In genomic region chr6:115677441-115677840, GRCm38 (mm10) we compare ENCODE assay signal across 8 mouse cellular contexts. TPM values are rescaled to one million over a fixed set of nuclear protein-coding genes. Genes with fewer than 3 reads are reported as not detected.
A peak's percentile ranks its signal among the peaks of the same experiment; 100 is the strongest.
DNase-seq lines count a peak whose midpoint lies in the region; ATAC-seq and TF ChIP-seq lines count a peak whose summit lies in the region.

No protein-coding gene starts in this region.

- WGBS in liver, adult 2 months, result 27% methylated on average over 7 of the region's 7 CpGs
- WGBS in embryonic facial prominence, embryonic 14.5 days, result 95% methylated on average over 7 of the region's 7 CpGs
- WGBS in intestine, embryonic 16.5 days, result 92% methylated on average over 7 of the region's 7 CpGs
- 96% methylated on average over 7 of the region's 7 CpGs for WGBS in neural tube, embryonic 14.5 days

- H3K4me1 ChIP-seq in liver, adult 2 months (ENCODE audit: control insufficient read depth, insufficient read depth, low read length), result peaks cover 11% of the 10 kb centered on the region
- H3K4me1 ChIP-seq in embryonic facial prominence, embryonic 14.5 days (ENCODE audit: control insufficient read depth, insufficient read depth, low read length), result peaks cover 20% of the 10 kb centered on the region
- H3K4me1 ChIP-seq in intestine, embryonic 16.5 days (ENCODE audit: control insufficient read depth, insufficient read depth, low read length), result peaks cover 14% of the 10 kb centered on the region
- H3K4me1 ChIP-seq in neural tube, embryonic 14.5 days (ENCODE audit: control insufficient read depth, insufficient read depth, low read length), result peaks cover 16% of the 10 kb centered on the region; the same call in 1 of the 2 replicates

- peak overlapping the region; percentile 33; the same call in 1 of the 2 replicates for H3K9ac ChIP-seq in liver, adult 2 months (ENCODE audit: low read depth, low read length)
- no peak overlapping the region for H3K9ac ChIP-seq in embryonic facial prominence, embryonic 14.5 days (ENCODE audit: low read depth, low read length)
- H3K9ac ChIP-seq in intestine, embryonic 16.5 days (ENCODE audit: low read depth, low read length), result no peak overlapping the region
- no peak overlapping the region for H3K9ac ChIP-seq in neural tube, embryonic 14.5 days (replicated peaks; ENCODE audit: low read depth, low read length)

- H3K4me3 ChIP-seq in liver, adult 2 months (ENCODE audit: insufficient read depth, low read depth, low read length), result no peak overlapping the region
- H3K4me3 ChIP-seq in embryonic facial prominence, embryonic 14.5 days (ENCODE audit: low read depth, low read length), result peak overlapping the region; percentile 100
- H3K4me3 ChIP-seq in intestine, embryonic 16.5 days (ENCODE audit: low read length), result peak overlapping the region; percentile 96
- no peak overlapping the region; the same call in 1 of the 2 replicates for H3K4me3 ChIP-seq in neural tube, embryonic 14.5 days (ENCODE audit: low read depth, low read length)

- DNase-seq in liver, adult 2 months (ENCODE audit: extremely low read depth, low read depth, low spot score), result peak; percentile 90
- no peak for DNase-seq in liver
- no peak for DNase-seq in embryonic facial prominence, embryonic 14.5 days (ENCODE audit: low spot score)
- DNase-seq in gastrocnemius, postnatal 36 days, result no peak
- DNase-seq in urinary bladder, postnatal 25 days (ENCODE audit: low spot score), result no peak

- H3K9me3 ChIP-seq in embryonic facial prominence, embryonic 14.5 days (ENCODE audit: control insufficient read depth, low read length), result no peaks in the 10 kb centered on the region
- H3K9me3 ChIP-seq in intestine, embryonic 16.5 days (ENCODE audit: control insufficient read depth, low read length), result no peaks in the 10 kb centered on the region
- no peaks in the 10 kb centered on the region for H3K9me3 ChIP-seq in neural tube, embryonic 14.5 days (ENCODE audit: control insufficient read depth, low read length)

- intact Hi-C loops in gastrocnemius, postnatal 36 days (cut with DNase I), result loop anchor here (5.0 kb wide), 1 partner anchor 55 kb away; no protein-coding TSS in a partner anchor

- no peak for TF ChIP-seq POLR2A in liver, adult 2 months (IDR thresholded peaks at IDR 0.05; ENCODE audit: extremely low read depth, insufficient read depth, low read length)

- H3K79me2 ChIP-seq in liver, adult 2 months (ENCODE audit: control insufficient read depth, insufficient read depth, low read length), result peaks cover 25% of the 10 kb centered on the region; the same call in 1 of the 2 replicates

- no peak for ATAC-seq in embryonic facial prominence, embryonic 14.5 days (ENCODE audit: low read depth)
- ATAC-seq in intestine, embryonic 16.5 days, result no peak
- ATAC-seq in neural tube, embryonic 14.5 days (ENCODE audit: low read depth), result no peak
- ATAC-seq in megakaryocyte-erythroid progenitor cell, adult 5-6 weeks (replicated peaks; ENCODE audit: low FRiP score, low TSS enrichment, poor library complexity, severe bottlenecking), result no peak

- no peak for TF ChIP-seq CTCF in liver, adult 2 months (IDR thresholded peaks at IDR 0.05; ENCODE audit: low read depth, low read length)

- no peaks in the 10 kb centered on the region for H3K27me3 ChIP-seq in liver, adult 2 months (ENCODE audit: control insufficient read depth, insufficient read depth, low read length)
- H3K27me3 ChIP-seq in embryonic facial prominence, embryonic 14.5 days (replicated peaks; ENCODE audit: control insufficient read depth, insufficient read depth, low read length), result no peaks in the 10 kb centered on the region
- H3K27me3 ChIP-seq in intestine, embryonic 16.5 days (replicated peaks; ENCODE audit: control insufficient read depth, insufficient read depth, low read length), result no peaks in the 10 kb centered on the region
- no peaks in the 10 kb centered on the region for H3K27me3 ChIP-seq in neural tube, embryonic 14.5 days (ENCODE audit: control insufficient read depth, insufficient read depth, low read length)

- H3K4me2 ChIP-seq in embryonic facial prominence, embryonic 14.5 days (ENCODE audit: low read depth, low read length), result peak overlapping the region; percentile 67
- peak overlapping the region; percentile 61 for H3K4me2 ChIP-seq in intestine, embryonic 16.5 days (ENCODE audit: low read depth, low read length)
- H3K4me2 ChIP-seq in neural tube, embryonic 14.5 days (ENCODE audit: low read depth, low read length), result peak overlapping the region; percentile 47

- peak overlapping the region; percentile 93 for H3K27ac ChIP-seq in liver, adult 2 months (replicated peaks; ENCODE audit: insufficient read depth, low read depth, low read length)
- peak overlapping the region; percentile 99; the same call in 1 of the 2 replicates for H3K27ac ChIP-seq in embryonic facial prominence, embryonic 14.5 days (replicated peaks; ENCODE audit: low read depth, low read length)
- H3K27ac ChIP-seq in intestine, embryonic 16.5 days (ENCODE audit: low read length), result no peak overlapping the region
- no peak overlapping the region for H3K27ac ChIP-seq in neural tube, embryonic 14.5 days (ENCODE audit: low read depth, low read length)

- no peaks in the 10 kb centered on the region for H3K36me3 ChIP-seq in liver, adult 2 months (ENCODE audit: control insufficient read depth, insufficient read depth, low read length)
- no peaks in the 10 kb centered on the region for H3K36me3 ChIP-seq in embryonic facial prominence, embryonic 14.5 days (ENCODE audit: control insufficient read depth, insufficient read depth, low read length)
- H3K36me3 ChIP-seq in intestine, embryonic 16.5 days (ENCODE audit: control insufficient read depth, insufficient read depth, low read length), result no peaks in the 10 kb centered on the region
- no peaks in the 10 kb centered on the region for H3K36me3 ChIP-seq in neural tube, embryonic 14.5 days (ENCODE audit: control insufficient read depth, insufficient read depth, low read length)

RNA-seq across cellular contexts. Expression of gene Raf1, which starts 1.0 kb away (rescaled TPM):
- total RNA-seq in liver, adult 2 months (2014; rRNA removed), result 71.0 and 92.3 TPM in 2 replicates
- polyA plus RNA-seq in liver, adult 2 months (2012; rRNA removed), result 90.3 and 129 TPM in 2 replicates
- 98.6 and 112 TPM in 2 replicates for polyA plus RNA-seq in embryonic facial prominence, embryonic 14.5 days (2014; fragmentation: Nextera tagmentation; extraction: Ambion mirVana)
- 71.4 and 75.4 TPM in 2 replicates for polyA plus RNA-seq in intestine, embryonic 16.5 days (2015; fragmentation: Nextera tagmentation; extraction: Ambion mirVana)
- 168 and 181 TPM in 2 replicates for polyA plus RNA-seq in neural tube, embryonic 14.5 days (2014; fragmentation: Nextera tagmentation; extraction: Ambion mirVana)
- total RNA-seq in gastrocnemius, postnatal 36 days (2021), result 100 to 1,000 TPM; 113 to 117 TPM
- 112 and 136 TPM in 2 replicates for total RNA-seq in megakaryocyte-erythroid progenitor cell, adult 5-6 weeks (2014; fragmentation: Nextera tagmentation)
- 68.6 and 77.5 TPM in 2 replicates for total RNA-seq in megakaryocyte-erythroid progenitor cell, adult 5-6 weeks (2017)

Comparison
In these comparisons a context has a peak if more than half of its experiments do, and no peak if none do; other contexts are left out.
1. H3K27ac ChIP-seq: peak in liver, adult 2 months (single experiment) and embryonic facial prominence, embryonic 14.5 days (single experiment); none in intestine, embryonic 16.5 days (single experiment) and neural tube, embryonic 14.5 days (single experiment).
2. H3K4me3 ChIP-seq: peak in embryonic facial prominence, embryonic 14.5 days (single experiment) and intestine, embryonic 16.5 days (single experiment); none in liver, adult 2 months (single experiment) and neural tube, embryonic 14.5 days (single experiment).
3. Peak in every context shown above with its lines, with median percentiles within 50 percentile points of each other: H3K4me2 ChIP-seq.